9 mouse cellular contexts compared by ENCODE assay signal in genomic region chr11:120490291-120491046, GRCm38 (mm10). TPM values are rescaled to one million over a fixed set of nuclear protein-coding genes. Genes with fewer than 3 reads are reported as not detected.
A peak's percentile ranks its signal among the peaks of the same experiment; 100 is the strongest.
DNase-seq lines count a peak whose midpoint lies in the region; ATAC-seq and TF ChIP-seq lines count a peak whose summit lies in the region.
"Had no signal": no experiment of that assay in that cellular context is flagged by ENCODE, and none has a peak within 500 bp of the region (broad histone marks: within the 10 kb centered on the region; RNA-seq: fewer than 3 reads in every experiment).

No protein-coding gene starts in this region.

- TF ChIP-seq EP300 in ES-Bruce4 (IDR thresholded peaks at IDR 0.05; ENCODE audit: insufficient read depth, low read depth, low read length) = no peak

- peaks cover 45% of the 10 kb centered on the region for H3K4me1 ChIP-seq in heart, embryonic 10.5 days
- H3K4me1 ChIP-seq in ES-Bruce4 (ENCODE audit: control insufficient read depth, insufficient read depth, low read length) = peaks cover 2% of the 10 kb centered on the region
- peaks cover 39% of the 10 kb centered on the region for H3K4me1 ChIP-seq in hindbrain, embryonic 12.5 days
- peaks cover 25% of the 10 kb centered on the region for H3K4me1 ChIP-seq in lung, embryonic 16.5 days (replicated peaks; ENCODE audit: control insufficient read depth, insufficient read depth, low read length)

- peaks cover 60% of the 10 kb centered on the region for H3K36me3 ChIP-seq in heart, embryonic 10.5 days
- H3K36me3 ChIP-seq in ES-Bruce4 (ENCODE audit: control insufficient read depth, insufficient read depth, low read length, poor library complexity, severe bottlenecking) = peaks cover 36% of the 10 kb centered on the region
- peaks cover 42% of the 10 kb centered on the region for H3K36me3 ChIP-seq in hindbrain, embryonic 12.5 days
- peaks cover 17% of the 10 kb centered on the region for H3K36me3 ChIP-seq in lung, embryonic 16.5 days (ENCODE audit: control insufficient read depth, insufficient read depth, low read length)

- peak overlapping the region; percentile 89; the same call in 1 of the 2 replicates for H3K4me3 ChIP-seq in heart, embryonic 10.5 days
- no peak overlapping the region for H3K4me3 ChIP-seq in ES-Bruce4 (ENCODE audit: low read depth, low read length)
- no peak overlapping the region for H3K4me3 ChIP-seq in hindbrain, embryonic 12.5 days
- no peak overlapping the region for H3K4me3 ChIP-seq in lung, embryonic 16.5 days (ENCODE audit: low read length)

- ATAC-seq in hindbrain, embryonic 12.5 days (ENCODE audit: low FRiP score) = no peak
- no peak for ATAC-seq in lung, embryonic 16.5 days (ENCODE audit: low read depth)

- no peak for TF ChIP-seq POLR2A in ES-Bruce4 (IDR thresholded peaks at IDR 0.05; ENCODE audit: insufficient read depth, low read length)

- intact Hi-C loops in heart, postnatal 10 days (cut with DNase I) = loop anchor here (5.0 kb wide), 1 partner anchor 122 kb away; no protein-coding TSS in a partner anchor

- peak overlapping the region; percentile 69; the same call in 1 of the 2 replicates for H3K9ac ChIP-seq in ES-Bruce4 (ENCODE audit: low read depth, poor library complexity, severe bottlenecking)
- H3K9ac ChIP-seq in hindbrain, embryonic 12.5 days = no peak overlapping the region
- H3K9ac ChIP-seq in lung, embryonic 16.5 days (ENCODE audit: low read length) = peak overlapping the region; percentile 89

- H3K27ac ChIP-seq in heart, embryonic 10.5 days = no peak overlapping the region
- no peak overlapping the region for H3K27ac ChIP-seq in ES-Bruce4 (ENCODE audit: insufficient read depth, low read length)
- H3K27ac ChIP-seq in hindbrain, embryonic 12.5 days = 0 out of 2 replicates have a peak overlapping the region, but pooled peaks have one; percentile 81
- H3K27ac ChIP-seq in lung, embryonic 16.5 days (ENCODE audit: low read length) = peak overlapping the region; percentile 86

- TF ChIP-seq CTCF in ES-Bruce4 (IDR thresholded peaks at IDR 0.05; ENCODE audit: low read depth, low read length) = no peak

- no peaks in the 10 kb centered on the region for H3K27me3 ChIP-seq in heart, embryonic 10.5 days (ENCODE audit: insufficient read depth, poor library complexity, severe bottlenecking)
- no peaks in the 10 kb centered on the region for H3K27me3 ChIP-seq in ES-Bruce4 (ENCODE audit: control insufficient read depth, insufficient read depth, low read length, poor library complexity, severe bottlenecking)
- H3K27me3 ChIP-seq in hindbrain, embryonic 12.5 days = no peaks in the 10 kb centered on the region
- no peaks in the 10 kb centered on the region for H3K27me3 ChIP-seq in lung, embryonic 16.5 days (ENCODE audit: control insufficient read depth, insufficient read depth, low read depth, low read length)

- H3K9me3 ChIP-seq in heart, embryonic 10.5 days = no peaks in the 10 kb centered on the region
- no peaks in the 10 kb centered on the region for H3K9me3 ChIP-seq in ES-Bruce4 (replicated peaks; ENCODE audit: control insufficient read depth, insufficient read depth, low read length, poor library complexity, severe bottlenecking)
- no peaks in the 10 kb centered on the region for H3K9me3 ChIP-seq in hindbrain, embryonic 12.5 days (replicated peaks)
- H3K9me3 ChIP-seq in lung, embryonic 16.5 days (ENCODE audit: control insufficient read depth, low read length) = no peaks in the 10 kb centered on the region

- DNase-seq in heart, embryonic 10.5 days (ENCODE audit: low spot score) = no peak
- no peak for DNase-seq in heart, postnatal 10 days
- DNase-seq in spleen, postnatal 14 days (ENCODE audit: low spot score in 2 of 2) = no peak
- no peak for DNase-seq in left cerebral cortex, adult 8-10 months (ENCODE audit: low spot score in 2 of 2)
- no peak for DNase-seq in adrenal gland, postnatal 4 days (ENCODE audit: low spot score in 2 of 2)
- DNase-seq: thymus, postnatal 36 days had no signal

- H3K4me2 ChIP-seq in hindbrain, embryonic 12.5 days (replicated peaks) = peak overlapping the region; percentile 86
- peak overlapping the region; percentile 87; the same call in 1 of the 2 replicates for H3K4me2 ChIP-seq in lung, embryonic 16.5 days (ENCODE audit: low read depth, low read length)

- 35% methylated on average over 4 of the region's 4 CpGs for WGBS in heart, embryonic 10.5 days
- 33% methylated on average over 4 of the region's 4 CpGs for WGBS in hindbrain, embryonic 12.5 days
- 31% methylated on average over 4 of the region's 4 CpGs for WGBS in lung, embryonic 16.5 days

RNA-seq across cellular contexts. Expression of gene Slc25a10, which starts 1.2 kb away (rescaled TPM):
- polyA plus RNA-seq in heart, embryonic 10.5 days (2016; fragmentation: Nextera tagmentation; extraction: Ambion mirVana) = 55.6 and 56.6 TPM in 2 replicates
- total RNA-seq in heart, postnatal 10 days (2021) = 10 to 100 TPM; 24.8 to 25.0 TPM
- polyA plus RNA-seq in ES-Bruce4 (2011; ENCODE audit: insufficient read depth, insufficient read length, low read depth, missing spikeins) = 8.3 TPM in 2 replicates
- 37.7 and 38.0 TPM in 2 replicates for polyA plus RNA-seq in hindbrain, embryonic 12.5 days (2016; fragmentation: Nextera tagmentation; extraction: Ambion mirVana)
- 72.5 and 73.8 TPM in 2 replicates for polyA plus RNA-seq in lung, embryonic 16.5 days (2015; fragmentation: Nextera tagmentation; extraction: Ambion mirVana)
- 10 to 100 TPM; 21.2 to 25.8 (median 24.0) TPM for total RNA-seq in left cerebral cortex, adult 8-10 months (2022)
- total RNA-seq in adrenal gland, postnatal 4 days (2021) = 100 to 1,000 TPM; 102 to 103 TPM

RNA-seq across cellular contexts. Expression of gene Mrpl12, which starts 6.1 kb away (rescaled TPM):
- polyA plus RNA-seq in heart, embryonic 10.5 days (2016; fragmentation: Nextera tagmentation; extraction: Ambion mirVana) = 259 and 270 TPM in 2 replicates
- total RNA-seq in heart, postnatal 10 days (2021) = 100 to 1,000 TPM; 227 to 233 TPM
- polyA plus RNA-seq in ES-Bruce4 (2011; ENCODE audit: insufficient read depth, insufficient read length, low read depth, missing spikeins) = 83.6 and 90.5 TPM in 2 replicates
- 104 and 108 TPM in 2 replicates for polyA plus RNA-seq in hindbrain, embryonic 12.5 days (2016; fragmentation: Nextera tagmentation; extraction: Ambion mirVana)
- 113 and 117 TPM in 2 replicates for polyA plus RNA-seq in lung, embryonic 16.5 days (2015; fragmentation: Nextera tagmentation; extraction: Ambion mirVana)
- total RNA-seq in left cerebral cortex, adult 8-10 months (2022) = 10 to 100 TPM; 63.2 to 67.7 (median 64.4) TPM
- total RNA-seq in adrenal gland, postnatal 4 days (2021) = 100 to 1,000 TPM; 105 to 107 TPM

RNA-seq across cellular contexts. Expression of gene Arl16, which starts 23.1 kb away (rescaled TPM):
- 46.0 and 52.2 TPM in 2 replicates for polyA plus RNA-seq in heart, embryonic 10.5 days (2016; fragmentation: Nextera tagmentation; extraction: Ambion mirVana)
- total RNA-seq in heart, postnatal 10 days (2021) = 10 to 100 TPM; 13.6 to 16.5 TPM
- polyA plus RNA-seq in ES-Bruce4 (2011; ENCODE audit: insufficient read depth, insufficient read length, low read depth, missing spikeins) = 10.7 and 11.0 TPM in 2 replicates
- polyA plus RNA-seq in hindbrain, embryonic 12.5 days (2016; fragmentation: Nextera tagmentation; extraction: Ambion mirVana) = 57.1 and 58.4 TPM in 2 replicates
- polyA plus RNA-seq in lung, embryonic 16.5 days (2015; fragmentation: Nextera tagmentation; extraction: Ambion mirVana) = 40.3 and 44.8 TPM in 2 replicates
- total RNA-seq in left cerebral cortex, adult 8-10 months (2022) = 10 to 100 TPM; 52.6 to 63.3 (median 56.8) TPM
- 10 to 100 TPM; 24.4 to 26.8 TPM for total RNA-seq in adrenal gland, postnatal 4 days (2021)

RNA-seq across cellular contexts. Expression of gene Ccdc137, which starts 32.6 kb away (rescaled TPM):
- polyA plus RNA-seq in heart, embryonic 10.5 days (2016; fragmentation: Nextera tagmentation; extraction: Ambion mirVana) = 27.0 and 36.1 TPM in 2 replicates
- 1 to 10 TPM; 6.4 to 7.9 TPM for total RNA-seq in heart, postnatal 10 days (2021)
- polyA plus RNA-seq in ES-Bruce4 (2011; ENCODE audit: insufficient read depth, insufficient read length, low read depth, missing spikeins) = 15.0 and 16.1 TPM in 2 replicates
- polyA plus RNA-seq in hindbrain, embryonic 12.5 days (2016; fragmentation: Nextera tagmentation; extraction: Ambion mirVana) = 33.8 and 35.5 TPM in 2 replicates
- polyA plus RNA-seq in lung, embryonic 16.5 days (2015; fragmentation: Nextera tagmentation; extraction: Ambion mirVana) = 34.8 and 38.1 TPM in 2 replicates
- 10 to 100 TPM; 16.8 to 25.8 (median 22.1) TPM for total RNA-seq in left cerebral cortex, adult 8-10 months (2022)
- 10 to 100 TPM; 19.0 to 21.4 TPM for total RNA-seq in adrenal gland, postnatal 4 days (2021)

RNA-seq across cellular contexts. Expression of gene Oxld1, which starts 32.6 kb away (rescaled TPM):
- 16.7 and 17.6 TPM in 2 replicates for polyA plus RNA-seq in heart, embryonic 10.5 days (2016; fragmentation: Nextera tagmentation; extraction: Ambion mirVana)
- 10 to 100 TPM; 33.5 to 35.2 TPM for total RNA-seq in heart, postnatal 10 days (2021)
- polyA plus RNA-seq in ES-Bruce4 (2011; ENCODE audit: insufficient read depth, insufficient read length, low read depth, missing spikeins) = 5.8 and 6.1 TPM in 2 replicates
- polyA plus RNA-seq in hindbrain, embryonic 12.5 days (2016; fragmentation: Nextera tagmentation; extraction: Ambion mirVana) = 10.6 and 11.3 TPM in 2 replicates
- 13.2 and 14.8 TPM in 2 replicates for polyA plus RNA-seq in lung, embryonic 16.5 days (2015; fragmentation: Nextera tagmentation; extraction: Ambion mirVana)
- total RNA-seq in left cerebral cortex, adult 8-10 months (2022) = 10 to 100 TPM; 13.6 to 20.6 (median 17.4) TPM
- total RNA-seq in adrenal gland, postnatal 4 days (2021) = 10 to 100 TPM; 34.6 to 43.3 TPM

Comparison
In these comparisons a context has a peak if more than half of its experiments do, and no peak if none do; other contexts are left out.
1. H3K27ac ChIP-seq: peak in hindbrain, embryonic 12.5 days (single experiment) and lung, embryonic 16.5 days (single experiment); none in heart, embryonic 10.5 days (single experiment) and ES-Bruce4 (single experiment).